ENCODE assay signal across 8 mouse cellular contexts in the genomic region with DNA sequence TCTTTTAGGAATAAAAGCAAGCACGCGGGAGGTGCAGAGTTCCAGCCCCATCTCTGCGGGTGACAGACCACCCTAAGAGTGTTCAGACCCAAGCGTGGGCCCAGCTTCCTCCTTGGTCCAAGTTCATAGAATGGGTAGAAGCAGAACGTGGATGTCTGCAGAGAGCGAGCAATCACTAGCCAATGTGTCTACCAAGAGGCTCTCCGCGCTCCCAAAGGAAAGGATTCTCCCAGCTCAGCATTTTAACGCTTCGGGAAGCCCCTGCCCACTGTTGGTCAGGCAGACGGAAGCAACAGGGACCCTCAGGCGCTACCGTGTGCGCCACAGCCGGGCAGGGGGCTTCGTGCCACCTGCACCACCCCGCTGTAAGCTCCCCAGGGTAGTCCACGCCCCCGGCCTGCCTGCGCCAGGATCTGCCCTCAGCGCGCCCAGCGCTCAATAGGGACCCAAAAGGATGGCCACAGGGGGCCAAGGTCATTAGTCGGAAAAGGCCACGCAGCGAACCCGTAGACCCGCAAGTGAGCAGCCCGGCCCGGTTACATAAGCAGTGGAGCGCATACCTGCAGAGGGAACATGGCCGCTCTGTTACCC. TPM values are rescaled to one million over a fixed set of nuclear protein-coding genes. Genes with fewer than 3 reads are reported as not detected.
DNase-seq lines count a peak whose midpoint lies in the region; ATAC-seq and TF ChIP-seq lines count a peak whose summit lies in the region.

No protein-coding gene starts in this region.

- H3K4me2 ChIP-seq in liver, embryonic 13.5 days = peak overlapping the region; percentile 97

- intact Hi-C loops in left cerebral cortex, postnatal 14 days (cut with DNase I) = no loop called here

- peaks cover 6% of the 10 kb centered on the region for H3K4me1 ChIP-seq in ES-Bruce4 (ENCODE audit: control insufficient read depth, insufficient read depth, low read length)
- H3K4me1 ChIP-seq in embryonic fibroblast, embryonic 13.5 days (ENCODE audit: control insufficient read depth, insufficient read depth, low read length) = 0 out of 2 replicates have a peak, but pooled peaks cover 5% of the 10 kb centered on the region
- H3K4me1 ChIP-seq in liver, embryonic 13.5 days (replicated peaks) = peaks cover 45% of the 10 kb centered on the region

- H3K27me3 ChIP-seq in ES-Bruce4 (ENCODE audit: control insufficient read depth, insufficient read depth, low read length, poor library complexity, severe bottlenecking) = no peaks in the 10 kb centered on the region
- no peaks in the 10 kb centered on the region for H3K27me3 ChIP-seq in liver, embryonic 13.5 days

- TF ChIP-seq CTCF in ES-Bruce4 (IDR thresholded peaks at IDR 0.05; ENCODE audit: low read depth, low read length) = no peak
- TF ChIP-seq CTCF in embryonic fibroblast, embryonic 13.5 days (IDR thresholded peaks at IDR 0.05; ENCODE audit: borderline replicate concordance, insufficient read depth, low read length) = no peak

- H3K36me3 ChIP-seq in ES-Bruce4 (ENCODE audit: control insufficient read depth, insufficient read depth, low read length, poor library complexity, severe bottlenecking) = no peaks in the 10 kb centered on the region
- no peaks in the 10 kb centered on the region for H3K36me3 ChIP-seq in liver, embryonic 13.5 days

- H3K9me3 ChIP-seq in ES-Bruce4 (replicated peaks; ENCODE audit: control insufficient read depth, insufficient read depth, low read length, poor library complexity, severe bottlenecking) = no peaks in the 10 kb centered on the region
- no peaks in the 10 kb centered on the region for H3K9me3 ChIP-seq in liver, embryonic 13.5 days (replicated peaks)

- DNase-seq in kidney, adult 18-20 months = peak; percentile 35
- DNase-seq in kidney, adult 11 months = no peak
- no peak for DNase-seq in liver, embryonic 13.5 days
- no peak for DNase-seq in ovary, postnatal 10 days (ENCODE audit: low spot score)
- DNase-seq in gastrocnemius, postnatal 25 days = no peak
- no peak for DNase-seq in left cerebral cortex, postnatal 14 days (ENCODE audit: low spot score in 2 of 2)

- TF ChIP-seq POLR2A in ES-Bruce4 (IDR thresholded peaks at IDR 0.05; ENCODE audit: insufficient read depth, low read length) = no peak
- TF ChIP-seq POLR2A in embryonic fibroblast, embryonic 13.5 days (IDR thresholded peaks at IDR 0.05; ENCODE audit: low read depth, low read length) = no peak

- H3K4me3 ChIP-seq in ES-Bruce4 (ENCODE audit: low read depth, low read length) = peak overlapping the region; percentile 76
- peak overlapping the region; percentile 70 for H3K4me3 ChIP-seq in embryonic fibroblast, embryonic 13.5 days (ENCODE audit: insufficient read depth, low read length)
- H3K4me3 ChIP-seq in liver, embryonic 13.5 days (replicated peaks) = peak overlapping the region; percentile 70

- H3K27ac ChIP-seq in ES-Bruce4 (ENCODE audit: insufficient read depth, low read length) = no peak overlapping the region
- H3K27ac ChIP-seq in embryonic fibroblast, embryonic 13.5 days (ENCODE audit: insufficient read depth, low read length) = no peak overlapping the region
- H3K27ac ChIP-seq in liver, embryonic 13.5 days = no peak overlapping the region

- ATAC-seq in liver, embryonic 13.5 days (ENCODE audit: low read depth) = peak; percentile 33; the same call in 1 of the 2 replicates

- TF ChIP-seq EP300 in ES-Bruce4 (IDR thresholded peaks at IDR 0.05; ENCODE audit: insufficient read depth, low read depth, low read length) = no peak

- H3K9ac ChIP-seq in ES-Bruce4 (ENCODE audit: low read depth, poor library complexity, severe bottlenecking) = peak overlapping the region; percentile 59
- H3K9ac ChIP-seq in liver, embryonic 13.5 days = peak overlapping the region; percentile 76

- 1% methylated on average over 32 of the region's 32 CpGs for WGBS in liver, embryonic 13.5 days (ENCODE audit: insufficient replicate concordance)

RNA-seq across cellular contexts. Expression of gene Pdxk, which starts 0.5 kb away (rescaled TPM):
- polyA plus RNA-seq in ES-Bruce4 (2011; ENCODE audit: insufficient read depth, insufficient read length, low read depth, missing spikeins) = 13.7 and 14.6 TPM in 2 replicates
- 8.4 and 12.4 TPM in 2 replicates for polyA plus RNA-seq in embryonic fibroblast, embryonic 13.5 days (2011; ENCODE audit: insufficient read length, low read depth, missing spikeins)
- 5.8 and 7.0 TPM in 2 replicates for polyA plus RNA-seq in liver, embryonic 13.5 days (2015; fragmentation: Nextera tagmentation; extraction: Ambion mirVana)
- 1 to 10 TPM; 7.6 to 7.7 TPM for total RNA-seq in gastrocnemius, postnatal 25 days (2021)
- 10 to 100 TPM; 92.2 to 92.3 TPM for total RNA-seq in left cerebral cortex, postnatal 14 days (2021)

RNA-seq across cellular contexts. Expression of gene Cstb, which starts 38.8 kb away (rescaled TPM):
- polyA plus RNA-seq in ES-Bruce4 (2011; ENCODE audit: insufficient read depth, insufficient read length, low read depth, missing spikeins) = 212 and 214 TPM in 2 replicates
- 386 and 437 TPM in 2 replicates for polyA plus RNA-seq in embryonic fibroblast, embryonic 13.5 days (2011; ENCODE audit: insufficient read length, low read depth, missing spikeins)
- polyA plus RNA-seq in liver, embryonic 13.5 days (2015; fragmentation: Nextera tagmentation; extraction: Ambion mirVana) = 97.6 and 107 TPM in 2 replicates
- 10 to 100 TPM; 12.5 to 17.1 TPM for total RNA-seq in gastrocnemius, postnatal 25 days (2021)
- total RNA-seq in left cerebral cortex, postnatal 14 days (2021) = 10 to 100 TPM; 35.9 to 39.2 TPM

RNA-seq across cellular contexts. Expression of gene Rrp1, which starts 51.5 kb away (rescaled TPM):
- polyA plus RNA-seq in ES-Bruce4 (2011; ENCODE audit: insufficient read depth, insufficient read length, low read depth, missing spikeins) = 132 and 136 TPM in 2 replicates
- polyA plus RNA-seq in embryonic fibroblast, embryonic 13.5 days (2011; ENCODE audit: insufficient read length, low read depth, missing spikeins) = 130 and 139 TPM in 2 replicates
- 160 and 177 TPM in 2 replicates for polyA plus RNA-seq in liver, embryonic 13.5 days (2015; fragmentation: Nextera tagmentation; extraction: Ambion mirVana)
- 10 to 100 TPM; 58.8 to 62.0 TPM for total RNA-seq in gastrocnemius, postnatal 25 days (2021)
- total RNA-seq in left cerebral cortex, postnatal 14 days (2021) = 100 to 1,000 TPM; 355 to 365 TPM

RNA-seq across cellular contexts. Expression of gene Olfr1358, which starts 52.9 kb away (rescaled TPM):
- not detected in 2 replicates for polyA plus RNA-seq in ES-Bruce4 (2011; ENCODE audit: insufficient read depth, insufficient read length, low read depth, missing spikeins)
- not detected in 2 replicates for polyA plus RNA-seq in embryonic fibroblast, embryonic 13.5 days (2011; ENCODE audit: insufficient read length, low read depth, missing spikeins)
- not detected in 2 replicates for polyA plus RNA-seq in liver, embryonic 13.5 days (2015; fragmentation: Nextera tagmentation; extraction: Ambion mirVana)
- total RNA-seq in gastrocnemius, postnatal 25 days (2021) = not detected
- total RNA-seq in left cerebral cortex, postnatal 14 days (2021) = not detected
